Mouse (Mus musculus) frontal cortex, postnatal 36 days (tissue): ENCODE results near the gene Arfgap2.

Source experiments
- DNase-seq, 2 experiments: peaks; one replicate each; pipeline ENCODE4 v3.0.0; 2022; ENCODE audit warnings: low spot score in 2 of 2

The Arfgap2 gene

DNA sequence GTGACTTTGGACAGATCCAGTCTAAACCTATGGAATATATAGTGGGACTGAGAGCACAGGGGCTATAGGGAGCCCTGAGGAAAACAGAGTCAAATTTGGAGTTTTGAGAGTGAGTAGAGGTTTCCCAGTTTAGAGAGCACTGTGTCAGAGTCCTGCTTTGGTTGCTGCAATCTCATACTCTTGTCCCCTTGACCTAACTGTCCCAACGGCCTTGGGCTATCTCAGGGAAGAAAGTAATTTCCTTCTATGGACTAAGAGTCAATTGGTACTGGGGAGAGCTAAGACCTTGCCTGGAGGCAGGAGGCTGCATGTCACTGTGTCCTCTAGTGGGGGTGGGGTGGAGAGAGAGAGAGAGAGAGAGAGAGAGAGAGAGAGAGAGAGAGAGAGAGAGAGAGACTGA, 5.9 kb upstream of the Arfgap2 start:
- DNase-seq = no peak

- no peak for DNase-seq
These were observed 5.3 kb upstream of the Arfgap2 start for GRCm38 (mm10) chr2:91259493-91259892.

DNA sequence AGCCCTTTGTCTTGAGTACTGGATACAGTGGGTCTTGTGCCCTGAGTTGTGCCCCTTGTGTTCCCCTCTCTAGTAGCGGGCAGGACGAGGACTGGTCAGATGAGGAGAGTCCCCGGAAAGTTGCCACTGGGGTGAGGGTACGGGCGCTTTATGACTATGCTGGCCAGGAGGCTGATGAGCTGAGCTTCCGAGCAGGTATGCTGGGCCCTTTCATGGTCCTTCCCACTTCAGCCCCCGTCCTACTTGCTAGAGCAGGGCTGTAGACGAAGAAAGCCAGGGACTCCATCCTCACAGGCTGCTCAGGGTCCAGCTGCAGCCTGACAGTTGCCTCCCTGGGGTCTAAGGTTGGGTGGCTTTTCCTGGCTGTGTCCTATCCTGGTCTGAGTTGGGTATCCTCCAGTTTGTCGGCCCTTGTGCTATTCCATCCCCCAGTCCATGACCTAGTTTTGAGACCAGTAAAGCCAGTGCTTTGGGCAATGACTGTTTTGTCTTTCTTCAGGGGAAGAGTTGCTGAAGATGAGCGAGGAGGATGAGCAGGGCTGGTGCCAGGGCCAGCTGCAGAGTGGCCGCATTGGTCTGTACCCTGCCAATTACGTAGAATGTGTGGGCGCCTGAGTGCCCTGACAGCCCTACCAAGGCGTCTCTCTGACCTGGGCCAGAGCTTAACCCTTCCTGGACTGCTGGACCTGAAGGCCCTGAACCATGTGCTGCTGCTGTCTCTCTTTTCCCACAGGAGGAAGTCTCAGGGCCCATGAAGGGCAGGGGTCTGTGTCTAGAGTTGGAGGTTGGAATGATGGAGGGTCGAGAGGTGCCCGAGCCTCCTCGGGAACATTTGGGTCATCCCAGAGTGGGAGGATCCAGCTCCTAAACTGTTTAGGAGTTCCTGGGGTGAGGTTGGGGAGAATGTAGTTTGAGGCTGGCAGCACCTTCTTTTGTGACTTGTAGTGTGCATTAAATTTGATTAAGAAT, 798 bp upstream of the Arfgap2 start:
- no peak for DNase-seq

DNA sequence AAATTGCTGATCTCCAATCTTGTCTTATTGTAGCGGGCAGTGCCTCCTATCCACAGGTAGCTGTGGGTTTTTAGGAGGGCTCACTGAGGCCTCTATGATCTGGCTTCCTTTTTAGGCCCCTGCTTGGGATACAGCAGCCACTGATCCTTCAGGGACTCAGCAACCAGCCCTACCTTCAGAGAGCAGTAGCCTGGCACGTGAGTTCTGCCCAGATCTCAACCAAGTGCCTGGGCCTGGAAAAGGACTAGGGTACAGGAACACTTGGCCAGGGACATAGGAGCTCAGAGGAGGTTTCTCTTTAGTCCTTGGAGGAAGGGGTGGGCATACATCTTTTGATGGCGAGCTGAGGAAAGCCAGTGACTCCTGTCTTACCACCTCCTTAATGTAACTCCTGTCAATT, 3.3 kb downstream of the Arfgap2 start:
- no peak for DNase-seq

- no peak for DNase-seq
These were observed 3.9 kb downstream of the Arfgap2 start for GRCm38 (mm10) chr2:91268706-91269105.

- no peak for DNase-seq
These were observed 4.9 kb downstream of the Arfgap2 start for GRCm38 (mm10) chr2:91269687-91270133.

GRCm38 (mm10) chr2:91278749-91279371, 14.1 kb downstream of the Arfgap2 start:
- DNase-seq = peak in 1 of 2 experiments; percentile 67

- DNase-seq = no peak
These were observed 14.6 kb downstream of the Arfgap2 start for GRCm38 (mm10) chr2:91279372-91279755.

DNA sequence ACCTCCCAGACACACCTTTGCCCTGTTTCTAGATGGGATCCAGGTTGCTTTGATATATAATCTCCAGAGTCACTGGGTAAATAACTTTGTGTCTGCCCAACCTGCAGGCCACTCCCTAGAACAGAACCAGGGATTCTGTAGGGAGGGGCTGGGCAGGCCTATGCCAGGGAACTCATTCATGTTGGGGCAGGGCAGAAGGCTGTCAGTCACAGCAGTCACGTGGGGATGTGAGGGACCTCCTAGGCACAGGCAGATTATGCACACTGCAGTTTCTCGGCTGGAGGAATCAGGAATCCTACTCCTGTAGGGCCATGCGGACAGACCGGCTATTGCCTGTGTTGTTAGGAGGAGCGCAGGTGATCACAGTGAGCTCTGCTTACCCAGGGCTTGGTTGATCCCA, 16.6 kb downstream of the Arfgap2 start:
- DNase-seq = no peak

GRCm38 (mm10) chr2:91283972-91284371, 19.2 kb downstream of the Arfgap2 start:
- no peak for DNase-seq

DNA sequence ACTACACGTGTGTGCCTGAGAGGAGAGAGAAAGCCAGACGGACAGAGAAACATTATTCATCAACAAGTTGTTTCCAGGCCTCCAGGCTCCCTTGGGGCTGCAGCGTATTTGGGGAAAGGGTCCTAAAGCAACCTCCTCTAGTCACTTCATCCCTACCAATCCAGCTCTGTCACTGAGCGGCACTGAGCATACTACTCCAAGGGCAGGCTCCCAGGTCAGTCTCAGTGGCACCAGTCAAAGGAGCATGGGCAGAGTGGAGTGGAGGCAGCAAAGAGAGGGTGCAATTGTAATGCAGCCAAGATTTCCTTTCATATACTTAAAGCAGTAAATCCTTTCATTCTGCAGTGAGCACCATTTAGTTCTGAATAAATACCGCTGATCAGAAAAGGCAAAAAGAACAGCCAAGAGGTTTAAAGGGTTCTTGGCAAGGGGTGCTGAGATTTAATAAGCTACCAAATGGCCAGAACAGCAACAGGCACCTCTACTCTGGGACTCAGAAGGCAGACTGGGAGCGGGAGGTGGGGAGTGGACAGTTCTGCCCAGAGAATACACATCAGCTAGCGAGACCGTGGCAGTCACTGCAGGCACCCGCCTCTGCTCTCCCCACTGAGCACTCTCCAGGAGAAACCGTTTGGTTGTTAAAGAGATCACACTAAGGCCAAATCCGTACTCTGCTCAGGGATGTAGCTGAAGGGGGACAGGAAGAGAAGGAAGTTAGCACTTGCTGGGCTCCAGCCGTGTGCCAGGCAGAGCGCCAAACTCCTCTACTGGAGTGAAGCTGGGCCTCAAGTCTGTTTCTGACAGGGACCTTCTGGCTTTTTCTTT, 19.8 kb downstream of the Arfgap2 start:
- peak; percentile 50 to 54 for DNase-seq

DNA sequence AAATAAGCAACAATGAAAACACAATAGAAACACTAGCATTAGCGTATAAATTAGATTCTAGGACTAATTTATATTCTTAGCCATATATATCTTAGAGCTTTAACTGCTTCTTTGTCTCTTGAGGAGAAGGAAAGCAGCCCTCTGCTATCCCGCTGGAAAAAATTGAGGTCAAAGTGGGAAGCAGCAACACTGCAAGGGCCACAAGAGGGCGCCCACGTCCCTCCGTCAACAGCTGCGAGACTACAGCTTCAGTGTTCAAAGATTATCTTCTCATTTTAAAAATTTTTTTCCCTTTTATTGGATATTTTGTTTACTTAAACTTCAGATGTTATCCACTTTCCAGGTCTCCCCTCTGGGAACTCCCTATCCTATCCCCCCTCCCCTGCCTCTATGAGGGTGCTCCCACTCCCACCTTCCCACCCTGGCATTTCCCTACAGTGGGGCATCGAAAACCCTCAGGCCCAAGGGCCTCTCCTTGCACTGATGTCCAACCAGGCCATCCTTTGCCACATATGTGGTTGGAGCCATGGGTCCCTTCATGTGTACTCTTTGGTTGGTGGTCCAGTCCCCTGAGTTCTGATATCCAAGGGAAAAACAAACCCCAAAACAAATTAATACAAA, 21.2 kb downstream of the Arfgap2 start:
- DNase-seq = peak; percentile 79 to 89

DNA sequence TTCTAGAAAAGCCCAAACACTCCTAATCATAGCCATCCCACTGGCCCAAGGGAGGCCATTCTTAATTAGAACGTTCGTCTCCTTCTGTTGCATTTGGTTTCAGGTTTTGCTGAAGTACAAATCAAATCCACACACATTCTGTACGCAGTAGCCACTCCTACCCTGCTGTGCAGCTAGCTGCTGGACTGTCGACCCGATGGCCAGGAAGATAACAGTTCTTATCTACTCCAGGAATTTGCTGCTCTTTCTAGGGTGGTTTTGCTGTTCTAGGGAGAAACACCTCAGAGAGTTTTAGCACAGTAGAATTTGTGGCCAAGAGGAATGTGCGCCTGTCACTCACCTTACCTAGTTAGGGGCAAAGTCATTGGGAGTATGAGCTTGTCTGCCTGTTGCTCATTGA, 22.8 kb downstream of the Arfgap2 start:
- no peak for DNase-seq

GRCm38 (mm10) chr2:91291197-91292007, 26.6 kb downstream of the Arfgap2 start:
- no peak for DNase-seq

DNA sequence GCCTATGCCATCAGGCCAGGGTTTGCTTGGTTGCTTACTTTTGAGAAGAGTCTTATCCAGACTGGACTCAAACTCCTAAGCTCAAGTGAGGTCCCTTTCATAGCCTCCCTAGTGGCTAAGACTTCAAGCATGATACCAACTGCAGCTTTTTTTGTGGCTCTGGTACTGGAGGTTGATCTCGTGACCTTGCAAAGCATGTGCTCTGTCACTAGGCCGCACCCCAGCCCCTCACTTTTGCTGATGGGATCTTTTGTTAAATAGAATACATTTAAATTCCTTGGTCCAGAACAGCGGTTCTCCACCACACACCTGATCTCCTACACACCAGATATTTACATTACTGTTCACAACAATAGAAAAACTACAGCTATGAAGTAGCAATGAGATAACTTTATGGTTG, 29.5 kb downstream of the Arfgap2 start:
- DNase-seq = no peak

- DNase-seq = no peak
These were observed 31.1 kb downstream of the Arfgap2 start for GRCm38 (mm10) chr2:91295895-91296294.

DNA sequence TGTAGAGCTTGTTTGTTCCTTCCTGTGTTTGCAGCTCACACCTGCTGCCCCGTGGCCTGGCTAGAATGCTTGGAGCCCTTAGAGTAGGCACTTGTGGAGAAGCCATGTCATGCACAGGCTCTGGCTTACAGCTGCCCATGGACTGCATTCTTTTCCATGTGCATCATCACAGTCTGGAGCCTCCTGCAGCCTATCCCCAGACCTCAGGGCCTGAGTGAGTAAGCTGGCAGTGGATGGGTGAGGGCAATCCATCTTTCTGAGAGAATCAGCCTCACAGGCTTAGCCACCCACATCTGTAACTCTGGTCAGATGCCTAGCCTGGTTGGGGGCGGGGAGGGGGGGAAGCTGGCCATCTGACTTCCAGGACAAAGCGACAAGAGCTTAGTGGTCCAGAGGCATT, 34.4 kb downstream of the Arfgap2 start:
- DNase-seq = no peak

GRCm38 (mm10) chr2:91300784-91301183, 36.0 kb downstream of the Arfgap2 start:
- no peak for DNase-seq

GRCm38 (mm10) chr2:91301836-91302235, 37.1 kb downstream of the Arfgap2 start:
- DNase-seq = no peak

DNA sequence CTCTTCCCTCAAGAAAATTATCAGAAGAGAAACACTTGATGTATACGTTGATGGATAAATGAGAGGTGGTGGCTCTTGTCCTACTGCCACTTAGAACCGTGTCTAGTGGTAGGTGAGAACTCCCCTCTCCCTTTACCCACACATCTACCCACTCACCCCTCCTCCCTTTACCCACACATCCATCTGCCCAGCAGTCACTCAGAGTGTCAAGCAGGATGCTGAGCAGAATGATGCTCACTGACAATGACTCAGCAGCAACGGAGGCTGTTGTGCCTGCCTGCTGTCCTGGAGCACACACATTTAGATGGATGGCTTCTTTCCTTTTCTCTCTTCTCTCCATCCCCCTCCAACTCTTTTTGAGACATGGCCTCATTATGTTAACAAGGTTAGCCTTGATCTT, 38.1 kb downstream of the Arfgap2 start:
- DNase-seq = peak; percentile 49

DNA sequence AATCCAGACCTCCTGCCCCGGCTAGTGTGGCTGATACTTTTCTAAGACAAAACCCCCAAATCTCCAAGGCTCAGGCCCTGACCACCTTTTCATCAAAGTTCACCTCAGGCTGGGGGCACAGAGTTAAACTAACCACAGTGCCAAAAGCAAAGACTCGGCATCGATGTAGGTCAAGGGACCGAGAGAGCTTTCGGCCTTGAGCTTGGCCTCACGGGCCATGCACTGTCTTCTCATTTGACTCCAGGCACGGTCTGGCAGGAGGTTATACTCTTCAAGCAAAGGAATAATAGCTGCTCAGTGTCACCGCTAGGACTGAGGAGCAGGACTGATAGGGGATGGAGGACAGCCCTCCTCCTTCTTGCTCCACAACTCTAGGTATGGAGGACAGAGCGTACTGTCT, 41.2 kb downstream of the Arfgap2 start:
- no peak for DNase-seq
